Mouse (Mus musculus): ENCODE results near the gene Plcg1. TPM values are rescaled to one million over a fixed set of nuclear protein-coding genes. Genes with fewer than 3 reads are reported as not detected.
A peak's percentile ranks its signal among the peaks of the same experiment; 100 is the strongest.

The Plcg1 gene
- polyA plus RNA-seq, 1 experiment from 2014 or later: 11.4 TPM

GRCm38 (mm10) chr2:160789046-160789445 lies 57.9 kb downstream of the Plcg1 start:
- Histone ChIP-seq H3K4me1 (replicated peaks; ENCODE audit: control insufficient read depth, insufficient read depth) (no peaks in the 10 kb centered on the region), H3K36me3 (ENCODE audit: control insufficient read depth, insufficient read depth, low read length) (no peaks in the 10 kb centered on the region), H3K4me2 (replicated peaks; ENCODE audit: low read depth) (no peak overlapping the region), H3K9me3 (ENCODE audit: control insufficient read depth, low read length) (no peaks in the 10 kb centered on the region), H3K27me3 (ENCODE audit: control insufficient read depth, insufficient read depth, low read length) (no peaks in the 10 kb centered on the region), H3K27ac (replicated peaks) (no peak overlapping the region), H3K4me3 (ENCODE audit: low read depth, low read length) (no peak overlapping the region), H3K9ac (ENCODE audit: low read length) (no peak overlapping the region)
- TF ChIP-seq CTCF (IDR thresholded peaks at IDR 0.05; ENCODE audit: low read depth) (no peak), EP300 (optimal IDR thresholded peaks at IDR 0.05) (no peak)
- WGBS: 76% methylated on average over 1 of the region's 1 CpGs
- DNase-seq (ENCODE audit: low spot score) (no peak), ATAC-seq (ENCODE audit: low FRiP score, low TSS enrichment) (no peak)

- TF ChIP-seq CTCF (IDR thresholded peaks at IDR 0.05; ENCODE audit: low read depth) (no peak), EP300 (optimal IDR thresholded peaks at IDR 0.05) (no peak)
- no peak for DNase-seq (ENCODE audit: low spot score)
- Histone ChIP-seq H3K9me3 (ENCODE audit: control insufficient read depth, low read length) (no peaks in the 10 kb centered on the region), H3K27me3 (ENCODE audit: control insufficient read depth, insufficient read depth, low read length) (no peaks in the 10 kb centered on the region), H3K27ac (replicated peaks) (no peak overlapping the region), H3K4me1 (replicated peaks; ENCODE audit: control insufficient read depth, insufficient read depth) (no peaks in the 10 kb centered on the region), H3K4me2 (replicated peaks; ENCODE audit: low read depth) (no peak overlapping the region), H3K9ac (ENCODE audit: low read length) (no peak overlapping the region), H3K4me3 (ENCODE audit: low read depth, low read length) (no peak overlapping the region), H3K36me3 (ENCODE audit: control insufficient read depth, insufficient read depth, low read length) (no peaks in the 10 kb centered on the region)
- no peak for ATAC-seq (ENCODE audit: low FRiP score, low TSS enrichment)
Observed at GRCm38 (mm10) chr2:160789741-160790140, 58.6 kb downstream of the Plcg1 start.

GRCm38 (mm10) chr2:160793117-160793516 lies 62.0 kb downstream of the Plcg1 start:
- DNase-seq (ENCODE audit: low spot score): no peak

GRCm38 (mm10) chr2:160796973-160797372 lies 65.9 kb downstream of the Plcg1 start:
- ATAC-seq (ENCODE audit: low FRiP score, low TSS enrichment) (no peak), DNase-seq (ENCODE audit: low spot score) (no peak)
- Histone ChIP-seq H3K36me3 (ENCODE audit: control insufficient read depth, insufficient read depth, low read length) (no peaks in the 10 kb centered on the region), H3K27me3 (ENCODE audit: control insufficient read depth, insufficient read depth, low read length) (no peaks in the 10 kb centered on the region), H3K4me3 (ENCODE audit: low read depth, low read length) (no peak overlapping the region), H3K27ac (replicated peaks) (no peak overlapping the region), H3K4me2 (replicated peaks; ENCODE audit: low read depth) (no peak overlapping the region), H3K4me1 (replicated peaks; ENCODE audit: control insufficient read depth, insufficient read depth) (no peaks in the 10 kb centered on the region), H3K9ac (ENCODE audit: low read length) (no peak overlapping the region; the same call in 1 of the 2 replicates), H3K9me3 (ENCODE audit: control insufficient read depth, low read length) (no peaks in the 10 kb centered on the region)
- 38% methylated on average over 2 of the region's 2 CpGs for WGBS
- TF ChIP-seq CTCF (IDR thresholded peaks at IDR 0.05; ENCODE audit: low read depth) (no peak), EP300 (optimal IDR thresholded peaks at IDR 0.05) (no peak)

More at GRCm38 (mm10) chr2:160793117-160793516, 62.0 kb downstream of the Plcg1 start:
- Histone ChIP-seq H3K9me3 (ENCODE audit: control insufficient read depth, low read length) (no peaks in the 10 kb centered on the region), H3K27me3 (ENCODE audit: control insufficient read depth, insufficient read depth, low read length) (no peaks in the 10 kb centered on the region), H3K4me2 (replicated peaks; ENCODE audit: low read depth) (no peak overlapping the region), H3K36me3 (ENCODE audit: control insufficient read depth, insufficient read depth, low read length) (no peaks in the 10 kb centered on the region), H3K4me3 (ENCODE audit: low read depth, low read length) (no peak overlapping the region), H3K27ac (replicated peaks) (no peak overlapping the region), H3K9ac (ENCODE audit: low read length) (no peak overlapping the region), H3K4me1 (replicated peaks; ENCODE audit: control insufficient read depth, insufficient read depth) (no peaks in the 10 kb centered on the region)
- TF ChIP-seq EP300 (optimal IDR thresholded peaks at IDR 0.05): no peak
- TF ChIP-seq CTCF (IDR thresholded peaks at IDR 0.05; ENCODE audit: low read depth): peak; percentile 69
- 58% methylated on average over 2 of the region's 2 CpGs for WGBS
- ATAC-seq (ENCODE audit: low FRiP score, low TSS enrichment): no peak

GRCm38 (mm10) chr2:160798206-160798605 lies 67.1 kb downstream of the Plcg1 start:
- ATAC-seq (ENCODE audit: low FRiP score, low TSS enrichment) (no peak), DNase-seq (ENCODE audit: low spot score) (no peak)
- no peak overlapping the region for H3K27ac ChIP-seq (replicated peaks)

GRCm38 (mm10) chr2:160800967-160801366 lies 69.9 kb downstream of the Plcg1 start:
- DNase-seq (ENCODE audit: low spot score): no peak
- peaks cover 3% of the 10 kb centered on the region; the same call in 1 of the 2 replicates for H3K4me1 ChIP-seq (replicated peaks; ENCODE audit: control insufficient read depth, insufficient read depth)
- H3K27ac ChIP-seq (replicated peaks): no peak overlapping the region
- H3K9me3 ChIP-seq (ENCODE audit: control insufficient read depth, low read length): no peaks in the 10 kb centered on the region
- TF ChIP-seq EP300 (optimal IDR thresholded peaks at IDR 0.05) (no peak), CTCF (IDR thresholded peaks at IDR 0.05; ENCODE audit: low read depth) (no peak)
- no peak overlapping the region for H3K9ac ChIP-seq (ENCODE audit: low read length)
- 76% methylated on average over 1 of the region's 1 CpGs for WGBS
- H3K36me3 ChIP-seq (ENCODE audit: control insufficient read depth, insufficient read depth, low read length): no peaks in the 10 kb centered on the region
- no peak overlapping the region for H3K4me3 ChIP-seq (ENCODE audit: low read depth, low read length)
- H3K27me3 ChIP-seq (ENCODE audit: control insufficient read depth, insufficient read depth, low read length): no peaks in the 10 kb centered on the region
- no peak for ATAC-seq (ENCODE audit: low FRiP score, low TSS enrichment)
- H3K4me2 ChIP-seq (replicated peaks; ENCODE audit: low read depth): no peak overlapping the region

More at GRCm38 (mm10) chr2:160798206-160798605, 67.1 kb downstream of the Plcg1 start:
- H3K27me3 ChIP-seq (ENCODE audit: control insufficient read depth, insufficient read depth, low read length): no peaks in the 10 kb centered on the region
- 90% methylated on average over 1 of the region's 1 CpGs for WGBS
- H3K4me2 ChIP-seq (replicated peaks; ENCODE audit: low read depth): no peak overlapping the region
- no peaks in the 10 kb centered on the region for H3K36me3 ChIP-seq (ENCODE audit: control insufficient read depth, insufficient read depth, low read length)
- no peaks in the 10 kb centered on the region for H3K4me1 ChIP-seq (replicated peaks; ENCODE audit: control insufficient read depth, insufficient read depth)
- H3K9ac ChIP-seq (ENCODE audit: low read length): no peak overlapping the region
- TF ChIP-seq CTCF (IDR thresholded peaks at IDR 0.05; ENCODE audit: low read depth) (no peak), EP300 (optimal IDR thresholded peaks at IDR 0.05) (no peak)
- no peak overlapping the region for H3K4me3 ChIP-seq (ENCODE audit: low read depth, low read length)
- H3K9me3 ChIP-seq (ENCODE audit: control insufficient read depth, low read length): no peaks in the 10 kb centered on the region
